Mouse (Mus musculus) hematopoietic stem cell, adult 5-6 weeks (primary cell): Measurements from ENCODE around the gene Dlg5. TPM values are rescaled to one million over a fixed set of nuclear protein-coding genes. Genes with fewer than 3 reads are reported as not detected.

Experiments
- ATAC-seq, 2 experiments: fragments of 125-278 bp in 1 of 2; replicated peaks in 1 of 2; 2 replicates each; pipeline ENCODE4 v1.8.0; 2016 to 2017; ENCODE audit warnings: inconsistent platforms in 2 of 2, mild to moderate bottlenecking in 2 of 2, moderate number of reproducible peaks in 2 of 2, low read depth in 1 of 2, moderate TSS enrichment in 1 of 2; ENCODE audit not compliant: low FRiP score in 2 of 2, poor library complexity in 2 of 2, severe bottlenecking in 2 of 2, insufficient read depth in 1 of 2, low TSS enrichment in 1 of 2
- total RNA-seq: library from RNA; stranded (forward); fragments of 172-1452, 232-1000 nt; gene quantifications from 2 replicates; pipeline ENCODE4 v1.2.3, GENCODE M21; 2017

Gene Dlg5
- total RNA-seq, 1 experiment from 2014 or later = 0.99 TPM

- no peak for ATAC-seq
These were observed 38.9 kb downstream of the Dlg5 start for GRCm38 (mm10) chr14:24206736-24207359.

- no peak for ATAC-seq
These were observed 39.4 kb downstream of the Dlg5 start for GRCm38 (mm10) chr14:24206314-24206713.

- no peak for ATAC-seq
These were observed 40.3 kb downstream of the Dlg5 start for GRCm38 (mm10) chr14:24205281-24205871.

GRCm38 (mm10) chr14:24203210-24203609 lies 42.5 kb downstream of the Dlg5 start:
- no peak for ATAC-seq

- no peak for ATAC-seq
These were observed 44.9 kb downstream of the Dlg5 start for GRCm38 (mm10) chr14:24200771-24201170.

- no peak for ATAC-seq
These were observed 46.0 kb downstream of the Dlg5 start for GRCm38 (mm10) chr14:24199732-24200131.

- no peak for ATAC-seq
These were observed 47.9 kb downstream of the Dlg5 start for GRCm38 (mm10) chr14:24197865-24198264.

GRCm38 (mm10) chr14:24196947-24197346 lies 48.8 kb downstream of the Dlg5 start:
- no peak for ATAC-seq

GRCm38 (mm10) chr14:24190131-24190530 lies 55.6 kb downstream of the Dlg5 start:
- no peak for ATAC-seq

- ATAC-seq = no peak
These were observed 56.1 kb downstream of the Dlg5 start for GRCm38 (mm10) chr14:24189598-24189997.

GRCm38 (mm10) chr14:24185514-24185913 lies 60.2 kb downstream of the Dlg5 start:
- ATAC-seq = no peak

GRCm38 (mm10) chr14:24182955-24183354 lies 62.8 kb downstream of the Dlg5 start:
- ATAC-seq = no peak

GRCm38 (mm10) chr14:24181811-24182506 lies 63.8 kb downstream of the Dlg5 start:
- peak; percentile 45 to 62; a peak in 2 of 4 replicates for ATAC-seq

- ATAC-seq = no peak
These were observed 66.2 kb downstream of the Dlg5 start for GRCm38 (mm10) chr14:24179466-24179991.

GRCm38 (mm10) chr14:24176609-24177008 lies 69.1 kb downstream of the Dlg5 start:
- no peak for ATAC-seq

- no peak for ATAC-seq
These were observed 72.4 kb downstream of the Dlg5 start for GRCm38 (mm10) chr14:24173326-24173725.

GRCm38 (mm10) chr14:24171639-24172311 lies 73.9 kb downstream of the Dlg5 start:
- no peak for ATAC-seq

GRCm38 (mm10) chr14:24166046-24166445 lies 79.7 kb downstream of the Dlg5 start:
- no peak for ATAC-seq
